12 mouse cellular contexts compared by ENCODE assay signal in the genomic region with DNA sequence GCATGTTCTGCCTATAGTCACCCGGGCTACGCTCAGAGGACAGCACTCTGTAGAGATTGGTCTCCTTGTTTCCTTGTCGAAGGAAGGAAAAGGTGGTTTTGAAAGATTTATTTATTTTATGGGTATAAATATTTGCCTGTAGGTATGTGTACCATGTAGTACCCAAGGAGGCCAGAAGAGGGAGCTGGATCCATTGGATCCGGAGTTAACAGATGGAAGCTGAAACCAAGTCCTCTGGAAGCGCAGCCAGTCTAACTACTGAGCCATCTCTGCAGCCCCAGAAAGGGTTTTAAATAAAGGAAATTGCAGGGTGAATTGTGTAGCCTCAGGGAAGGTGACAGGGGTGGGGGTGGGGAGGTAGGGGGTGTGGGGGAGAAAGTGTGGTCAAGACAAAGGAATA. TPM values are rescaled to one million over a fixed set of nuclear protein-coding genes. Genes with fewer than 3 reads are reported as not detected.
A peak's percentile ranks its signal among the peaks of the same experiment; 100 is the strongest.
DNase-seq lines count a peak whose midpoint lies in the region; ATAC-seq and TF ChIP-seq lines count a peak whose summit lies in the region.
"Had no signal": no experiment of that assay in that cellular context is flagged by ENCODE, and none has a peak within 500 bp of the region (broad histone marks: within the 10 kb centered on the region; RNA-seq: fewer than 3 reads in every experiment).

No protein-coding gene starts in this region.

- H3K4me3 ChIP-seq in lung, embryonic 14.5 days (ENCODE audit: low read depth, low read length): no peak overlapping the region
- H3K4me3 ChIP-seq in midbrain, postnatal 0 days (ENCODE audit: low read depth, low read length): no peak overlapping the region
- H3K4me3 ChIP-seq: embryonic facial prominence, embryonic 13.5 days; midbrain, embryonic 12.5 days; stomach, embryonic 15.5 days had no signal

- ATAC-seq in lung, embryonic 14.5 days (ENCODE audit: insufficient read depth): no peak
- ATAC-seq in midbrain, postnatal 0 days (ENCODE audit: low FRiP score): no peak

- TF ChIP-seq POLR2A in brain, embryonic 14.5 days (IDR thresholded peaks at IDR 0.05; ENCODE audit: borderline replicate concordance, extremely low read depth, insufficient read depth, insufficient read length, poor library complexity, severe bottlenecking): no peak

- no peaks in the 10 kb centered on the region for H3K36me3 ChIP-seq in lung, embryonic 14.5 days (ENCODE audit: insufficient read depth)
- H3K36me3 ChIP-seq in midbrain, postnatal 0 days (ENCODE audit: insufficient read depth, low read length): no peaks in the 10 kb centered on the region
- H3K36me3 ChIP-seq: embryonic facial prominence, embryonic 13.5 days; midbrain, embryonic 12.5 days; stomach, embryonic 15.5 days had no signal

- no peak overlapping the region for H3K27ac ChIP-seq in lung, embryonic 14.5 days (ENCODE audit: low read depth)
- H3K27ac ChIP-seq in midbrain, postnatal 0 days (ENCODE audit: low read depth, low read length): no peak overlapping the region
- H3K27ac ChIP-seq: embryonic facial prominence, embryonic 13.5 days; midbrain, embryonic 12.5 days; stomach, embryonic 15.5 days had no signal

- H3K27me3 ChIP-seq in lung, embryonic 14.5 days (ENCODE audit: insufficient read depth, low read length): no peaks in the 10 kb centered on the region
- H3K27me3 ChIP-seq in midbrain, postnatal 0 days (ENCODE audit: insufficient read depth, low read length): no peaks in the 10 kb centered on the region
- H3K27me3 ChIP-seq: embryonic facial prominence, embryonic 13.5 days; midbrain, embryonic 12.5 days; stomach, embryonic 15.5 days had no signal

- WGBS in lung, embryonic 14.5 days: 49% methylated on average over 5 of the region's 5 CpGs
- 65% methylated on average over 5 of the region's 5 CpGs for WGBS in midbrain, postnatal 0 days

- H3K9me3 ChIP-seq in lung, embryonic 14.5 days (ENCODE audit: low read depth, low read length): no peaks in the 10 kb centered on the region
- no peaks in the 10 kb centered on the region for H3K9me3 ChIP-seq in midbrain, postnatal 0 days (ENCODE audit: low read length)
- H3K9me3 ChIP-seq: embryonic facial prominence, embryonic 13.5 days; midbrain, embryonic 12.5 days; stomach, embryonic 15.5 days had no signal

- H3K9ac ChIP-seq in lung, embryonic 14.5 days: no peak overlapping the region
- no peak overlapping the region for H3K9ac ChIP-seq in midbrain, postnatal 0 days (replicated peaks; ENCODE audit: low read length, poor library complexity, severe bottlenecking)
- H3K9ac ChIP-seq: embryonic facial prominence, embryonic 13.5 days; midbrain, embryonic 12.5 days; stomach, embryonic 15.5 days had no signal

- peak; percentile 72 to 85 for DNase-seq in cerebellum, postnatal 10 days
- no peak for DNase-seq in cerebellum, postnatal 36 days
- DNase-seq in lung, embryonic 14.5 days: peak; percentile 77
- DNase-seq in lung, postnatal 36 days: no peak
- DNase-seq in brain, embryonic 14.5 days (ENCODE audit: low read depth): peak; percentile 51
- peak; percentile 62 for DNase-seq in midbrain, postnatal 0 days (ENCODE audit: low spot score)
- no peak for DNase-seq in ovary, postnatal 14 days (ENCODE audit: low spot score)
- no peak for DNase-seq in MN1 (ENCODE audit: low spot score)
- DNase-seq: kidney, adult 18-20 months had no signal

- H3K4me2 ChIP-seq in lung, embryonic 14.5 days: no peak overlapping the region
- no peak overlapping the region for H3K4me2 ChIP-seq in midbrain, postnatal 0 days (ENCODE audit: low read depth, low read length, poor library complexity, severe bottlenecking)
- H3K4me2 ChIP-seq: embryonic facial prominence, embryonic 13.5 days; midbrain, embryonic 12.5 days; stomach, embryonic 15.5 days had no signal

- H3K4me1 ChIP-seq in lung, embryonic 14.5 days (ENCODE audit: insufficient read depth): no peaks in the 10 kb centered on the region
- no peaks in the 10 kb centered on the region for H3K4me1 ChIP-seq in midbrain, postnatal 0 days (ENCODE audit: insufficient read depth, low read length)
- H3K4me1 ChIP-seq: midbrain, embryonic 12.5 days had no signal

- peak; percentile 57 for TF ChIP-seq CTCF in lung, embryonic 14.5 days (IDR thresholded peaks at IDR 0.05; ENCODE audit: low read depth)
- TF ChIP-seq CTCF in brain, embryonic 14.5 days (IDR thresholded peaks at IDR 0.05; ENCODE audit: borderline replicate concordance, extremely low read depth, insufficient read depth, insufficient read length): peak; percentile 33; the same call in 1 of the 2 replicates
- peak; percentile 66 for TF ChIP-seq CTCF in midbrain, postnatal 0 days (IDR thresholded peaks at IDR 0.05)

RNA-seq across cellular contexts. Expression of gene Ldlrap1, which starts 16.9 kb away (rescaled TPM):
- polyA plus RNA-seq in lung, embryonic 14.5 days (2014; fragmentation: Nextera tagmentation; extraction: Ambion mirVana): 21.2 and 22.2 TPM in 2 replicates
- 1.7 and 2.7 TPM in 2 replicates for polyA plus RNA-seq in brain, embryonic 14.5 days (2012; rRNA removed)
- 1.9 and 3.1 TPM in 2 replicates for total RNA-seq in midbrain, postnatal 0 days (2014; rRNA removed)
- polyA plus RNA-seq in midbrain, postnatal 0 days (2015; fragmentation: Nextera tagmentation; extraction: Ambion mirVana): 1.9 and 2.5 TPM in 2 replicates

Comparison
In these comparisons a context has a peak if more than half of its experiments do, and no peak if none do; other contexts are left out.
1. DNase-seq: peak in cerebellum, postnatal 10 days (2 of 2), lung, embryonic 14.5 days (single experiment), brain, embryonic 14.5 days (single experiment) and midbrain, postnatal 0 days (single experiment); none in cerebellum, postnatal 36 days (0 of 2), lung, postnatal 36 days (single experiment), ovary, postnatal 14 days (single experiment) and MN1 (single experiment).
2. Peak in every context shown above with its lines, with median percentiles within 50 percentile points of each other: CTCF ChIP-seq.